Mouse (Mus musculus): ENCODE data around the gene Tm4sf20. TPM values are rescaled to one million over a fixed set of nuclear protein-coding genes. Genes with fewer than 3 reads are reported as not detected.

Tm4sf20 gene
- total and polyA plus RNA-seq, 3 experiments: not detected

DNA sequence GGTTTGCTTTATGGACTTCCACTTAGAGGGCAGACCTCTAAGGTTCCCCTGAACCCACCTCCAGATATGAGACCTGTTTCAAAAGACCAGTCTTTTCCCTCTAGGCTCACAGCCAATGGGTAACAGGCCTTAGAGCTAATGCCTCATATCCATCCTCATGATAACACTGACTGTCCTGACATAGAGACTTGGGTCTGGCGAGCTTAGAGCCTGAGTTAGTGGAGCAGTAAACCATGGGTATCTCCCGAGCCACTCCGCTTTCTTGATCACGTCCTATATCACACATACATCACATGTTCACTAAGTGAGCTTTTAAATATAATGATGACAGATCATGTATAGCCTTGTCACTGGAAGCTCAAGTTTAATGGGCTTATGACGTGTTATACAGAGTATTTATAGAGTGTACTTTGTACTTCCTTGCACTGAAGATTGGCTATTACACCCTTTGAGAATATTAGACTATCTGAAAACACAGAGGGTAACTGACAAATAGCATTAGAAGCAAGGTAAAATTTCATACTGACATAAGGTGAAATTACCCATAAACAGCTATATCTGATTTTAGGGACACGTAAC, 11.2 kb upstream of the Tm4sf20 start:
- DNase-seq (ENCODE audit: extremely low read depth): no peak
- dilution Hi-C loops (cut with MboI; ENCODE audit: extremely low pct_ligation_motif_present, extremely low pct_unique_long_range_greater_than_20kb, low sequenced_read_pairs): no loop called here

GRCm38 (mm10) chr1:82775293-82775692, 7.0 kb upstream of the Tm4sf20 start:
- Histone ChIP-seq H3K4me1 (ENCODE audit: control insufficient read depth in 1 of 2, insufficient read depth in 2 of 2) (peaks cover 8 to 12% of the 10 kb centered on the region in 2 experiments; a peak in 3 of 4 replicates), H3K27ac (ENCODE audit: insufficient read depth, low read depth) (no peak overlapping the region), H3K4me2 (ENCODE audit: insufficient read depth, low read depth, poor library complexity, severe bottlenecking) (no peak overlapping the region), H3K27me3 (replicated peaks) (no peaks in the 10 kb centered on the region), H3K4me3 (replicated peaks in 1 of 3; ENCODE audit: low read depth in 2 of 3, low read length in 2 of 3, poor library complexity in 1 of 3) (no peak overlapping the region), H3K79me2 (replicated peaks; ENCODE audit: control insufficient read depth, extremely low read depth, insufficient read depth, poor library complexity, severe bottlenecking) (no peaks in the 10 kb centered on the region), H3K9ac (ENCODE audit: insufficient read depth, low read depth) (no peak overlapping the region), H3K36me3 (replicated peaks in 1 of 2; ENCODE audit: control insufficient read depth in 1 of 2, insufficient read depth in 1 of 2, low read length in 1 of 2) (no peaks in the 10 kb centered on the region), H3K9me3 (replicated peaks; ENCODE audit: low read length) (no peaks in the 10 kb centered on the region)
- dilution Hi-C loops (cut with MboI; ENCODE audit: extremely low pct_ligation_motif_present, extremely low pct_unique_long_range_greater_than_20kb, low sequenced_read_pairs): no loop called here
- no peak for DNase-seq (ENCODE audit: extremely low read depth)
- in situ Hi-C loops (cut with MboI; ENCODE audit: low pct_ligation_motif_present, low pct_unique_long_range_greater_than_20kb, low sequenced_read_pairs): loop anchor here (25.0 kb wide), 1 partner anchor 412 kb away; no protein-coding TSS in a partner anchor
- no peak for TF ChIP-seq KAT2A (IDR thresholded peaks at IDR 0.05; ENCODE audit: insufficient replicate concordance, low read length)
- TF ChIP-seq ELF1 (IDR thresholded peaks at IDR 0.05; ENCODE audit: low read depth, low read length): no peak
- no peak for TF ChIP-seq SMC3 (IDR thresholded peaks at IDR 0.05; ENCODE audit: low read depth, low read length)
- TF ChIP-seq E2F4 (IDR thresholded peaks at IDR 0.05; ENCODE audit: insufficient replicate concordance, low read depth, low read length): no peak
- no peak for TF ChIP-seq ETS1 (conservative IDR thresholded peaks at IDR 0.05; ENCODE audit: low read depth, low read length)

More for the DNA sequence above, 11.2 kb upstream of the Tm4sf20 start:
- Histone ChIP-seq H3K4me3 (replicated peaks in 1 of 3; ENCODE audit: low read depth in 2 of 3, low read length in 2 of 3, poor library complexity in 1 of 3) (no peak overlapping the region), H3K36me3 (replicated peaks in 1 of 2; ENCODE audit: control insufficient read depth in 1 of 2, insufficient read depth in 1 of 2, low read length in 1 of 2) (no peaks in the 10 kb centered on the region), H3K9me3 (replicated peaks; ENCODE audit: low read length) (no peaks in the 10 kb centered on the region), H3K27ac (ENCODE audit: insufficient read depth, low read depth) (no peak overlapping the region), H3K9ac (ENCODE audit: insufficient read depth, low read depth) (no peak overlapping the region), H3K4me2 (ENCODE audit: insufficient read depth, low read depth, poor library complexity, severe bottlenecking) (no peak overlapping the region), H3K79me2 (replicated peaks; ENCODE audit: control insufficient read depth, extremely low read depth, insufficient read depth, poor library complexity, severe bottlenecking) (no peaks in the 10 kb centered on the region), H3K27me3 (replicated peaks) (no peaks in the 10 kb centered on the region), H3K4me1 (ENCODE audit: control insufficient read depth in 1 of 2, insufficient read depth in 2 of 2) (peaks cover 4 to 12% of the 10 kb centered on the region in 2 experiments; a peak in 3 of 4 replicates)
- in situ Hi-C loops (cut with MboI; ENCODE audit: low pct_ligation_motif_present, low pct_unique_long_range_greater_than_20kb, low sequenced_read_pairs): loop anchor here (25.0 kb wide), 1 partner anchor 408 kb away; no protein-coding TSS in a partner anchor
- no peak for TF ChIP-seq SIN3A (IDR thresholded peaks at IDR 0.05; ENCODE audit: low read length)
- no peak for TF ChIP-seq BHLHE40 (IDR thresholded peaks at IDR 0.05; ENCODE audit: low read depth, low read length)
- no peak for TF ChIP-seq E2F4 (IDR thresholded peaks at IDR 0.05; ENCODE audit: insufficient replicate concordance, low read depth, low read length)
- TF ChIP-seq EP300 (IDR thresholded peaks at IDR 0.05; ENCODE audit: low read length): no peak
- TF ChIP-seq UBTF (IDR thresholded peaks at IDR 0.05; ENCODE audit: low read depth, low read length): no peak
- no peak for TF ChIP-seq ETS1 (conservative IDR thresholded peaks at IDR 0.05; ENCODE audit: low read depth, low read length)
- TF ChIP-seq MAFK (IDR thresholded peaks at IDR 0.05; ENCODE audit: insufficient replicate concordance, low read length): no peak
- no peak for TF ChIP-seq JUND (conservative IDR thresholded peaks at IDR 0.05; ENCODE audit: low read depth, low read length)
- TF ChIP-seq PAX5 (IDR thresholded peaks at IDR 0.05; ENCODE audit: low read length): no peak
- no peak for TF ChIP-seq MXI1 (IDR thresholded peaks at IDR 0.05; ENCODE audit: low read depth, low read length)
- TF ChIP-seq USF2 (conservative IDR thresholded peaks at IDR 0.05; ENCODE audit: low read depth, low read length): no peak
- no peak for TF ChIP-seq HCFC1 (IDR thresholded peaks at IDR 0.05; ENCODE audit: low read depth, low read length)
- no peak for TF ChIP-seq JUN (IDR thresholded peaks at IDR 0.05; ENCODE audit: insufficient read depth, low read depth, low read length)
- no peak for TF ChIP-seq RAD21 (IDR thresholded peaks at IDR 0.05; ENCODE audit: low read depth, low read length)
- TF ChIP-seq MAZ (IDR thresholded peaks at IDR 0.05; ENCODE audit: low read depth, low read length): no peak
- TF ChIP-seq USF1 (IDR thresholded peaks at IDR 0.05; ENCODE audit: low read depth, low read length): no peak
